Mouse (Mus musculus): ENCODE measurements around the gene Midn. TPM values are rescaled to one million over a fixed set of nuclear protein-coding genes. Genes with fewer than 3 reads are reported as not detected.
"Not testable (repeated sequence)": the region's sequence is repeated elsewhere in the genome, so short reads cannot be mapped to it uniquely, and the experiment has no call there.

Gene Midn
- polyA plus RNA-seq, 1 experiment, result 128 TPM

DNA sequence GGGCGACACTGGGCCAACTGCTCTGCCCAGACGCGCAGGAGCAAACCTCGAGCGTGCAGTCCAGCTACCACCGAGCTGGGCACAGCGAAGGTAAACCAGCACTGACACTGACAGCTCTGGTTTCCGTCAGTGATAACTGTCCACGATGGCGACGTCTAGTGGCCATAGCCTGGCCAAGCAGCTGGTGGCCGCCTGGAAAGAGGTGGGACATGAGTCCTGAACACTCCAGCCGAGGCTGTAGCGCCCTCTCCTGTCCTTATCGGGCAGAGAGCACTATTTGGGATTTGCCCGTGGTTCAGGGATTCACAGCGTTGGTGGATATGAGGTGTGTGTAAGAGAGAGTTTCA lies 16.9 kb downstream of the Midn start:
- peak; percentile 99 for TF ChIP-seq CTCF (IDR thresholded peaks at IDR 0.05; ENCODE audit: extremely low read depth, insufficient read depth, insufficient read length, insufficient replicate concordance)
- TF ChIP-seq POLR2A (IDR thresholded peaks at IDR 0.05; ENCODE audit: low read depth, low read length), result peak; percentile 66
- peaks cover 48% of the 10 kb centered on the region for H3K4me1 ChIP-seq (ENCODE audit: control insufficient read depth, insufficient read depth, insufficient read length)
- H3K36me3 ChIP-seq (ENCODE audit: control insufficient read depth, insufficient read depth, low read length), result peaks cover 4% of the 10 kb centered on the region
- H3K27me3 ChIP-seq (ENCODE audit: control insufficient read depth, insufficient read depth, low read length), result no peaks in the 10 kb centered on the region
- H3K4me3 ChIP-seq (ENCODE audit: extremely low read depth, insufficient read depth, insufficient read length), result peak overlapping the region; percentile 46; the same call in 1 of the 2 replicates
- under 1% methylated on average over 17 of the region's 17 CpGs for WGBS
- peak overlapping the region; percentile 64 for H3K27ac ChIP-seq (ENCODE audit: insufficient read depth, low read length)
- DNase-seq (ENCODE audit: low read depth in 1 of 2, low spot score in 2 of 2), result peak; percentile 89 to 98

DNA sequence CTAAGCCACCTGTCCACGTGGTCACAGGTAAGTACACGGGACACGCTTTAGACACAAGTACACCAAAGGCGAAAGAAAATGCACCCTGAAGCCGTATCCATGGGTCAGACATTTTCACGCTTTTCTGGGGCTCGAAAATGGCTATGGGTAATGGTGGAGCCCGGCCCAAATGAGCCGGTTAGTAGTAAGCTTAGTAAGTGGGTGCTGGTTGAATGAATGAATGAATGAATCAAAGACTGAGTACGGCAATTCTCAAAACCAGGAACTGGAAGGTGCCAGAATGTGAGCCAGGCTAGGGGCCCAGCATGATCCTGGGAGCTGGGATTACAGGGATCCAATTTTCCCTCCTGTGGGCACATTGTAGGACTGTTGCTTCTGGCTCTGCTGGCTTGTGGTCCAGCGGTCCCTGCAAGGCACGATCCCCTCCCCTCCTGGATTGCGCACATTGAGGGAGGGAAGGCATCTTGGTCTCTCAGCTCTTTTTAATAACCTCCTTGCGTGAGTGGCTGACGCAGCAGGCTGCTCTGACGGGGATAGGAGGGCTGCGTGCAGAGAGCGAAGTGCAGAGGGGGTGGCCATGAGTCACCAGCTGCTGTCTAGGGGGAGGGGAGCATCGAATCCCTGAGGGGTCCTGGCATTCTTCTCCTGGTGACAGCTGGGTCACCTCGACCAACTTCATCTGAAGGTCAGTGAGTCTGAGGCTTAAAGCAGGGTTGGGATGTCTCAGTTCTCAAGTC lies 17.5 kb downstream of the Midn start, which contains the start of gene Cirbp:
Gene Cirbp, plus strand, starts transcription at position 594 of the 737 bp plus-strand sequence.
- Histone ChIP-seq H3K4me1 (ENCODE audit: control insufficient read depth, insufficient read depth, insufficient read length) (peaks cover 42% of the 10 kb centered on the region), H3K36me3 (ENCODE audit: control insufficient read depth, insufficient read depth, low read length) (peaks cover 10% of the 10 kb centered on the region), H3K4me3 (ENCODE audit: extremely low read depth, insufficient read depth, insufficient read length) (peak within 1 kb of the TSS; percentile 46; the same call in 1 of the 2 replicates), H3K27me3 (ENCODE audit: control insufficient read depth, insufficient read depth, low read length) (no peaks in the 10 kb centered on the region), H3K27ac (ENCODE audit: insufficient read depth, low read length) (peak within 1 kb of the TSS; percentile 64)
- WGBS, result 47% methylated on average over 20 of the region's 20 CpGs
- DNase-seq (ENCODE audit: low read depth in 1 of 2, low spot score in 2 of 2), result no peak
- TF ChIP-seq POLR2A (IDR thresholded peaks at IDR 0.05; ENCODE audit: low read depth, low read length), result no peak
- no peak for TF ChIP-seq CTCF (IDR thresholded peaks at IDR 0.05; ENCODE audit: extremely low read depth, insufficient read depth, insufficient read length, insufficient replicate concordance)

DNA sequence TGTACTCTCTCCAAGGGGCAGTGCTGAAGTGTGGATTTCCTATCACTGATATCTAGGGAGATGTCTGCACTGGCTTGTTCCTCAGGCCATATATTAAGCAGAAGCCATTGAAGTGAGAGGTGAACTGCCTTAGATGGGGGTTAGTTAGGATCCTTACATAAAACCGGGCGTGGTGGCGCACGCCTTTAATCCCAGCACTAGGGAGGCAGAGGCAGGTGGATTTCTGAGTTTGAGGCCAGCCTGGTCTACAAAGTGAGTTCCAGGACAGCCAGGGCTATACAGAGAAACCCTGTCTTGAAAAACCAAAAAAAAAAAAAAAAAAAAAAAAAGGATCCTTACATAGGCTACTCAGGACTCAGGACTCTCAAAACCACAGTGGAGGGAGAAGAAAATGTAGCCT lies 18.1 kb downstream of the Midn start:
- H3K27me3 ChIP-seq (ENCODE audit: control insufficient read depth, insufficient read depth, low read length); H3K27ac ChIP-seq (ENCODE audit: insufficient read depth, low read length); DNase-seq (ENCODE audit: low read depth in 1 of 2, low spot score in 2 of 2); H3K4me3 ChIP-seq (ENCODE audit: extremely low read depth, insufficient read depth, insufficient read length): not testable (repeated sequence)
- H3K36me3 ChIP-seq (ENCODE audit: control insufficient read depth, insufficient read depth, low read length), result peaks cover 14% of the 10 kb centered on the region
- peaks cover 36% of the 10 kb centered on the region for H3K4me1 ChIP-seq (ENCODE audit: control insufficient read depth, insufficient read depth, insufficient read length)
- WGBS, result 93% methylated on average over 4 of the region's 4 CpGs

DNA sequence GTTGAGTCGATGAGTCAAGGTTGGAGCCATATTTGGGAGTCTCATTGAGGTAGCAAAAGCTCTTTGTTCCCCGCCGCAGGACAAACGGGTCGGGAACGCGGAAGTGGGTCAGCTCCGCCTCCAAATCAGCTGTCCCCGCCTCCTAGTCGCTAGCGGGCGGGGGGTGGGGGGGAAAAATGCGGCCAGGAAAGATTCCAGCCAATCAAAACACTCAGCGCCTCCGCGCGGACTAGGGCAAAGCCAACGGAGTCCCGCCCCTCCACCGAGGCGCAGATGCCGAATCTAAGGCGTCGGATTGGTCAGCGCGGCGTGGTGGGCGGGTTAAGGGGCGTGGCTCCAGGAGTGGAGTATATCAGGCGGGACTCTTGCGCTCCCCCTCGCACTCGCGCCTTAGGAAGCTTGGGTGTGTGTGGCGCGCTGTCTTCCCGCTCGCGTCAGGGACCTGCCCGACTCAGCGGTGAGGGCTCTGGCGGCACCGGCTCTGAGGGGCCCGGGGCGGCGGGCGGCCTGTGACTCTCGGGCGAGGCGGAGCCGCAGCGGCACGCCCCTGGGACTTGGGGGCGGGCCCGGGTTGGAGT lies 19.5 kb downstream of the Midn start:
- DNase-seq (ENCODE audit: low read depth in 1 of 2, low spot score in 2 of 2), result peak; percentile 97 to 98
- peak overlapping the region; percentile 94 for H3K27ac ChIP-seq (ENCODE audit: insufficient read depth, low read length)
- H3K4me3 ChIP-seq (ENCODE audit: extremely low read depth, insufficient read depth, insufficient read length), result peak overlapping the region; percentile 92
- no peaks in the 10 kb centered on the region for H3K27me3 ChIP-seq (ENCODE audit: control insufficient read depth, insufficient read depth, low read length)
- H3K36me3 ChIP-seq (ENCODE audit: control insufficient read depth, insufficient read depth, low read length), result peaks cover 25% of the 10 kb centered on the region
- whole genome bisulfite sequencing, result under 1% methylated on average over 55 of the region's 55 CpGs
- TF ChIP-seq CTCF (IDR thresholded peaks at IDR 0.05; ENCODE audit: extremely low read depth, insufficient read depth, insufficient read length, insufficient replicate concordance), result no peak
- TF ChIP-seq POLR2A (IDR thresholded peaks at IDR 0.05; ENCODE audit: low read depth, low read length), result peak; percentile 98
- peaks cover 28% of the 10 kb centered on the region for H3K4me1 ChIP-seq (ENCODE audit: control insufficient read depth, insufficient read depth, insufficient read length)

DNA sequence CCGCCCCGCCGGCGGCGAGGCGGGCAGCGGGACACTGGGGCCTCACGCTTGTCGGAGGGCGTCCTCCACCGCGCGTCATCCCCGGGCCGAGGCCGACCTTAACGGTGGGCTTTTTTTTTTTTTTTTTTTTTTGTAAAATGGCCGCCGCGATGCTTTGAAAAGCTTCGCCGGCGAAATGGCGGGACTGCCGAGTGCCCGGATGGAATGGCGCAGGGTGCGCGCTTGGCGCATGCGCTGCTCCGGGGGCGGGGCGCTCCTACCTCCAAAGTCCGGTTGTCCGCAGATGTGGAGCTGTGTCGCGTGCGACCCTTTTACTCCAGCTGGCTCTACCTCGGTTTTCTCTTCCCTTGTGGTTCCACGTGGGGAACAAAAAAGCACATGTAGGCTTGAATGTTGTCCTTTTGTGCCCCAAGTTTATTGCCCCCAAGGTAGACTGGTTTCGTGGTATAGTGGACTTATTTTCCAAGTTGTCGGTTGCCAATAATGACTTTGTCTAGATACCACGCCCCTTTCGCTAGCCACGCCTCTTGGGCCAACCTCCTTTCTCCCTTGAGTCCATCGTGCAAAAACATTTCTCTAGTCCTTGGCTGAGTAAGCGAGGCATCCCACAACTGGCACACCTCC lies 20.1 kb downstream of the Midn start:
- peak in 1 of 2 experiments; percentile 86 for DNase-seq (ENCODE audit: low read depth in 1 of 2, low spot score in 2 of 2)
- WGBS, result under 1% methylated on average over 48 of the region's 48 CpGs
- Histone ChIP-seq H3K27me3 (ENCODE audit: control insufficient read depth, insufficient read depth, low read length) (no peaks in the 10 kb centered on the region), H3K4me3 (ENCODE audit: extremely low read depth, insufficient read depth, insufficient read length) (peak overlapping the region; percentile 92), H3K36me3 (ENCODE audit: control insufficient read depth, insufficient read depth, low read length) (peaks cover 25% of the 10 kb centered on the region), H3K27ac (ENCODE audit: insufficient read depth, low read length) (peak overlapping the region; percentile 94), H3K4me1 (ENCODE audit: control insufficient read depth, insufficient read depth, insufficient read length) (peaks cover 22% of the 10 kb centered on the region)
- TF ChIP-seq CTCF (IDR thresholded peaks at IDR 0.05; ENCODE audit: extremely low read depth, insufficient read depth, insufficient read length, insufficient replicate concordance), result no peak

DNA sequence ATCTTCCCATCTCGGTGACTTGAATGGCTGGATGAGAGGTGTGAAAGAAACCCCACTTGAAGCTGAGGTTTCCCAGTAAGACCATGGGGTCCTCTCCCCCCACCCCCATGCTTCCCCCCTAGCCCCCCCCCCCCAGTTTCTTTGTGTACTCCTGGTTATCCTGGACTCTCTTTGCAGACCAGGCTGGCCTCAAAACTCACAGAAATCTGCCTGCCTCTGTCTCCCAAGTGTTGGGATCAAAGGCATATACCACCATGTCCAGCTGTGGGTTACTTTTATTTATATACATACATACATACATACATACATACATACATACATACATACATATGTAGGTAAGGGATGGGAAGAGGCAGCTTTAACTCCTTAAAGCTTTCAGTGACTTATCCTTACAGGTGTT lies 21.0 kb downstream of the Midn start:
- peaks cover 25% of the 10 kb centered on the region for H3K36me3 ChIP-seq (ENCODE audit: control insufficient read depth, insufficient read depth, low read length)
- H3K27me3 ChIP-seq (ENCODE audit: control insufficient read depth, insufficient read depth, low read length), result no peaks in the 10 kb centered on the region
- WGBS, result 71% methylated on average over 1 of the region's 1 CpGs
- no peak for TF ChIP-seq POLR2A (IDR thresholded peaks at IDR 0.05; ENCODE audit: low read depth, low read length)
- TF ChIP-seq CTCF (IDR thresholded peaks at IDR 0.05; ENCODE audit: extremely low read depth, insufficient read depth, insufficient read length, insufficient replicate concordance), result no peak
- no peak overlapping the region for H3K27ac ChIP-seq (ENCODE audit: insufficient read depth, low read length)
- H3K4me3 ChIP-seq (ENCODE audit: extremely low read depth, insufficient read depth, insufficient read length), result no peak overlapping the region
- H3K4me1 ChIP-seq (ENCODE audit: control insufficient read depth, insufficient read depth, insufficient read length), result peaks cover 23% of the 10 kb centered on the region
- DNase-seq (ENCODE audit: low read depth in 1 of 2, low spot score in 2 of 2), result no peak

DNA sequence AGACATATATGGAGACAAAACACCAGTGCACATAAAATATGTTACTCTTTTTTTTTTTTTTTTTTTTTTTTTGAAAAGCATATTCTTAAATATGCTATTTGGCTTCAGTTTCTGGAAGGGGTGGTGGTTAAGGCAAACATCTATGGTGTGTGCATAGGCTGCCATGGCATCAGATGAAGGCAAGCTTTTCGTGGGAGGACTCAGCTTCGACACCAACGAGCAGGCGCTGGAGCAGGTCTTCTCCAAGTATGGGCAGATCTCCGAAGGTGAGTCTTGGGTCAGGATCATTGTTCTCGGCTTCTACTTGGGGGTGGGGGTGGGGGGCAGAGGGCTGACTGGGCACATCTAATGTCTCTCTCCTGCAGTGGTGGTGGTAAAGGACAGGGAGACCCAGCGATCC lies 21.6 kb downstream of the Midn start:
- Histone ChIP-seq H3K27me3 (ENCODE audit: control insufficient read depth, insufficient read depth, low read length) (no peaks in the 10 kb centered on the region), H3K36me3 (ENCODE audit: control insufficient read depth, insufficient read depth, low read length) (peaks cover 25% of the 10 kb centered on the region), H3K4me3 (ENCODE audit: extremely low read depth, insufficient read depth, insufficient read length) (no peak overlapping the region), H3K4me1 (ENCODE audit: control insufficient read depth, insufficient read depth, insufficient read length) (peaks cover 17% of the 10 kb centered on the region), H3K27ac (ENCODE audit: insufficient read depth, low read length) (no peak overlapping the region)
- TF ChIP-seq CTCF (IDR thresholded peaks at IDR 0.05; ENCODE audit: extremely low read depth, insufficient read depth, insufficient read length, insufficient replicate concordance) (no peak), POLR2A (IDR thresholded peaks at IDR 0.05; ENCODE audit: low read depth, low read length) (no peak)
- 94% methylated on average over 7 of the region's 7 CpGs for WGBS
- DNase-seq (ENCODE audit: low read depth in 1 of 2, low spot score in 2 of 2), result no peak

All from spleen, adult 2 months (tissue).